Mouse (Mus musculus) cerebellum, adult 9-10 months (tissue): ENCODE measurements around the gene Phyhipl.

Source experiments
- DNase-seq: peaks from one replicate; pipeline ENCODE4 v3.0.0; 2022

Gene Phyhipl

DNA sequence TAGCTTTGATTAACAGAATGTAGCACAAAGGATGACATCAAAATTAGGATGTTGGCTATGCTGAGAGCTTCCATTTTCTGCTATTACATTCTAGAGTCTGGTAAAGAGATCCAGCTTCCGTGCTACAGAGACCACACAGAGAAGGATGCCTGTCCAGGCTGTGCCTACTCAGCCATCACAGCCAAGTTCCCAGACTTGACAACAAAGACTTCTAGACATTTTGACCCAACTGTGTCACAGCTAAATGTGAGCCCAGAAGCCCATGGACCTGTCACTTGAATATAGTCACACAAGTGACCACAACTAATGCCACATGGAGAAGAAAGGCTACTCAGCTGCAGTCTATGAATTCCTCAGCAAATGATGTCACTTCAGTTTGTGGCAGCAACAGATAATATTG lies 24.6 kb downstream of the Phyhipl start:
- no peak for DNase-seq

DNA sequence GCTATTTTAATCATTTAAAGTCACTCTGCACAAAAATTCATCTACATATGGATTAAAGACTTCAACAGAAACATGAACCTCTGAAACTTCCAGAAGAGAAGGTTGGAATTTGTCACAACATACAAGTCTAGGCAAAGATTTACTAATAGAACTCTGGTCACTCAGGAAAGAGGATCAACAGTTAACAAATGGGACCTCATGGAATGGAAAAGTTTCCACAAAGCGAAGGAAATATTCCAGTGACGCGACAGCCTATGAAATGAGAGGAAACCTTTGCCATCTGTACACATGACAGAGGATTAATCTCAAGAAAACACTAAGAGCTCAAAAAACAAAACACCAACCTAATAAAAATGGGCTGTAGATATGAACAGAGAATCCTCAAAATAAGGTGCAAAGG lies 32.3 kb downstream of the Phyhipl start:
- DNase-seq = no peak

DNA sequence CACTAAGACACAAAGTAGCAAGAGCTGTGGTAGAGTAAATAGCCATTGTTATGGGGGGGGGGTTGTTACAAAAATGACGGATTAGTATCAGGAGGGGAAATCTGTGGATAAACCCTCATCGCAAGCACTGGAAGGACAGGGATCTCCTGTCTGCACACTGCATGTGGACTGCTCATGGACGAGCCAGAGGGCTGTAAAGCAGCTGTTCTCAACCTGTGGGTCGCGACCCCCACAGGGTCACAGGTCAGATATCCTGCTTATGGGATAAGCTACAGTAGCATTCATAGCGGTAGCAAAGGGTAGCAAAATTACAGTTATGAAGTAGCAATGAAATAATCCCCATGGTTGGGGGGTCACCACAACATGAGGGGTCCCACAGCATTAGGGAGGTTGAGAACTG lies 39.4 kb downstream of the Phyhipl start:
- DNase-seq = no peak

- DNase-seq = no peak
Measured at GRCm38 (mm10) chr10:70611633-70612032, 44.1 kb downstream of the Phyhipl start.

DNA sequence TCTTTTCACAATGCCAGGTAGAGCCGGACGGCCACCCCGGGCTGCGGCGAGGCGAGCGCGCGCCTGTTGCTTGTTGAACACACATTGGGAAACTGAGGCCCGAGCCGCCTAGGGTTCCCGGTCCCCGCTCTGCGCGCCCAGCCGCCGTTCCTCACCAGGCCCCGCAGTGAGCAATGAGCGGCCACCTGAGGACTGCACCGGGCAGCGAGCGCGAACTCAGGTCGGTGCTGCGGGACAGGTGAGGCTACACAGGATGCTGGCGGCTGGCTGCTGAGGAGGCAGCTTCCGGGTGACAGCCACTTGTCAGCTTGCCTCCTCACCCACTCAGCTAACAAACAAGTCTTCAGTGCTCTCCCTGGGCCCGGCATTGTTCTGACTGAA lies 55.9 kb downstream of the Phyhipl start:
- no peak for DNase-seq

DNA sequence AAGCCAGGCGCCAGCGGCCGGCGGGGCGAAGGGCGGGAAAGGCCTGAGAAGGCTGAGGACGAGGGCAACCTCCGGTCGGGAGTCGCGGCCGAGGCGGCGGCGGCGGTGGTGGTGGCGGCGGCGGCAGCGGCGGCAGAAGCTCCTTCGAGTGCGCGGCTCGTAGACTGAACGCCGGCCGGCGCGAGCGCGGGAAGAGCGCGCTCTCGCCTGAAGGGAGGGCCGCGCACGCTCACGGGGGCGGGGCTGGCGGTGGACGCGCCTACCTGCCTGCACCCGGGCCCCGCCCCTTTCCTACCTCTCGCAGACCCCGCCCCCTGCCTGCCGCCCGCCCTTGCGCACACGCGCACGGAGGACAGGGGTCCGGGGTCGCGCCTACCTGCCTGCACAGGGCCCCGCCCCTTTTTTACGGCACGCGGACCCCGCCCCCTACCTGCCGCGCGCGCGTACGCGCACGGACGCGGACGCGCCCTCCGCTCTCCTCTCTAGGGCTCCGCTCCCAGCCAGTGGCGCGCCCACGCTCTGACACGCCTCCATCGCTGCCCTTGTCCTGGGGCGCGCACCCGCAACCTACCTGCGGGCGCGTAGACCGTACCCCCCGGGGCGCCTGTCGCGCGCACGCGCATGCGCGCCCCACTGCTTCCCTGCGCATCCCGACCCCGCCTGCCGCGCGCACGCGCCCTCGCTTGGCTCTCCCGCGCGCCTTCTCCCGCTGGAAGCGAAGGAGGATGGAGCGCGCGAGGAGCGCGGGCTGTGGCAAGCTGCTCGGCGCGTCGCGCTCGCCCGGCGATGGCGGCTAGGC lies 56.4 kb downstream of the Phyhipl start:
- DNase-seq = peak; percentile 97

DNA sequence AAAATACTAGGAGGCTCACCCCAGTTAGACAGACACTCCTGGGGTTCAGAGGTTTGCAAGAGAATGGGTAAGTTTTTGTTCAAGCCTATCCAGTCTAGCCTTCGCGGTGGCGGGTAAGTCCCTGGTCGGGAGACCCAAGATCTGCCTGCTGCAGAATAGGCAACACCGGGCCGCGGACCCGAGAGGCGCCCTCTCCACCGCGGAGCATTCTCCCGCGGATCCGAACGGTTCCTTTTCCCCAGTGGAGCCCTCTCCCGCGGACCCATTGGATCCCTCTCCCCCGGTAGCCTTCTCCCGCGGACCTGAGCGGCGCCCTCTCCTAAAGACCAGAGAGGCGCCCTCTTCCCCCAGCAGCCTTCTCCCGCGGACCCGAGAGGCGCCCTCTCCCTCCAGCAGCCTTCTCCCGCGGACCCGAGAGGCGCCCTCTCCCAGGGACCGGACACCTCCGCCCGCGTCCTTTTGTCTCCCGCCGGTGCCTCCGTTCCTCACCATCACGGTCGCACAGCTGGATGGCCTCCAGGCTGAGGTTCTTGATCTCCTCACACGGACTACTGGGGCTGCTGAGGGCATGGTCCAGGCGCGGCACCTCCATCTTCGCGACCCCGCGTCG lies 57.1 kb downstream of the Phyhipl start:
- DNase-seq = peak; percentile 82

DNA sequence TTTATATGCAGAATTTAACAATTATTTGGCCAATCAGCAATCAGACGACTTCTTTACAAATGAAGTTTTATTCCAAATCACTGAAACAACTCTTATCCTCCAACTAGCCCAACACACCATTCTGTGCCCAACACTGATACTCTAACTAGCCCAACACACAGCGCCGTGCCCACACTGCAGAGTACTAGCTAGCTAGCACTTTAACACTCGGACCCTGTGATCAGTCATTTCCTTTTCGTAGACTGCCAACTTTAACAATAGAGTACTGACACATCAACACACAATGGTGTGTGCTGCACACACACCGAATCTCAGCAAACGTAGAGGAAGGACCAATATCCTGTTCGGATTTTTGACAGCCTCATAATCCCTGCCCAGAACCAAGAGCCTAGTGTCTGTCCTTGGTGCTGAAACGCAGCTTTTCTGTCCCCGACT lies 57.7 kb downstream of the Phyhipl start:
- no peak for DNase-seq

DNA sequence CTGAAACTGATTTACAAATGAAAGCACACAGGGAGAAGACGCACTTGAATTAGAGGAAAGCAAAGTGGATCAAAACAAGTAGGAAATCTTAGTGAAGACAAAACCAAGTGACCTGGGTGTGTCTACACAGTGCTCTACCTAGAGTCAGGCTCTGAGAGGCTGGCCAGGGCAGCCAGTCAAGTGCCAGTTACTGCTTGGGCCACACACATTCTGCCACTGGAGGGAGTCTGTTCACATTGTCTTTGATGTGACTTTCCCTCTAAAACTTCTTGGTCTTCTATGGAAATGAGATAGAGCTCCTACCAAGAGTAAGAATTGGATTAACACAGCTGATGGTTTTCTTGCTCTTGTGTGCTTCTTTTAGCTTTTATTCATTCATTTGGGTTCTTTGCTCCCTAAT lies 61.8 kb downstream of the Phyhipl start:
- peak; percentile 43 for DNase-seq

GRCm38 (mm10) chr10:70586876-70587405 lies 68.8 kb downstream of the Phyhipl start:
- DNase-seq = no peak

DNA sequence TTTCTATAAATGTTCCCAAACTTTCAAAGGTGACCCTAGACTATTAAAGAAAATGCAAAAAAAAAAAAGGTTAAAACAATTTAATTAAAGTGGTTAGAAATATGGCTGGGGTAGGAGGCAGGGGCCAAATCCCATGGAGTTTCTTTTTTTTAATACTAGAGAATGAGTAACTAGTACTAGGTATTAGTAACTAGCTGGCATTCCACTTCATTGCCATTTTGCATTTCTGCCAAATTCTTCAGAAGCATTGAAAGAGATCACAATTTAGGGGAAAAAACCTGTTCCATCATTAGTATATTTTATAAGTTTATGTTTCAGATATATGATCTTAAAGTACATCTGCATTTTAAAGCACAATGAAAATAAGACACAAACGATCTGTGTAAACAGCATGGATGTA lies 71.6 kb downstream of the Phyhipl start:
- no peak for DNase-seq

GRCm38 (mm10) chr10:70581556-70582211 lies 74.1 kb downstream of the Phyhipl start:
- DNase-seq = peak; percentile 46

DNA sequence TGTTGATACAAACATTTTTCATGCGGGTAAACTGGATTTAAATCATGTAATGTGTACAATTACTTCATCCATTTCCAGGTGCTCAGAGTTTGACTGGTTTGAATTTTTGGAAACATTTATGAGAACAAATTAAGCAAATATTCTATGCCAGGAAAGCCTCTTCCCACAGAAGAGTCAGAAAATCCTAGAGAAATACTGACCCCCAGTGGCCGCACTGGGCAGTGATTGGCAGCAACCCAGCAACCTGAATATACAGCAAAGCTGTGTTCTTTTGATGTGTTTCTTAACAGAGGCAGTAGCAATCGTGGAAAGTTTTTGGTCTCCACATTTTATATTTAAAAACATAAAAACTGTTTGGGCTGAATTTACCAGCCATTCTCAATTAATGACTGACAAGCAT lies 92.1 kb downstream of the Phyhipl start:
- DNase-seq = peak; percentile 84

DNA sequence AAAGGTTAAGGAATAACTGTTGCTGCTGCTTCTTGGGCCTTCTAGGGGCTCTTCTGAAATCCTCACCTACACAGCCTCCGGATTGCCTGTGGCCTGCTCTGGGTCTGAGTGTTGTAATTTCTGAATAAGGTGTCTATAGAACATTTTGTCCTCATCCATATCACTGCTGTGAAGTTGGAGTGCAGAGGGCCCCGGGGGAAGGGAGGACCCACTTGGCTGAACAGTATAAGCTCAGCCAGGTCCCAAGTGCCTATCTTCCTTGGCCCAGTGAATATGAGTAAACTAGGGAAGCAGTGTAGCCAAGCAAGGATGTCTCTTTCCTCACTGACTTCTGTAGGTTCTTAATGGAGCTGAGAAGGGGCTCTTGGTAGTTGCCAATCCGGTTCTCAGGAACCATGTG lies 103.2 kb downstream of the Phyhipl start:
- DNase-seq = no peak

- no peak for DNase-seq
Measured at GRCm38 (mm10) chr10:70542857-70543256, 112.9 kb downstream of the Phyhipl start.

GRCm38 (mm10) chr10:70540456-70541195 lies 115.1 kb downstream of the Phyhipl start:
- DNase-seq = peak; percentile 63

DNA sequence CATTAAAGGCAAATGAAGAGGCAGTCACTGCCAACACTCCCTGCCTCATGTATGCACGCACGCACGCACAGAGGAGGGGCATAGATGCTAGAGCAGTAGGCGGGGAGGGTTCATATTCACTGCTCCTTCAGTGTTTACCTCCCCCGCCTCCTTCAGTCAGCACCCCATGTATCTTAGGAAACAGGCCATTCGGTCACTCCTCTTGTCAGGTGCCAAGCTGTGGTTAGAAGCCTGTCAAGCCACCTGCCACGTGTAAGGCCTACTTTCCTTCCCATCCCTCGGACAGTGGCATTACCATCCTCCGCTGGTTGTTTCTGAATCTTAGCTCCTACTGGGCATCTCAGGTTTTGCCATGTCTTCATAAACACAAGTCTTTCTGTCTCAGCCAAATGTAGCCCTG lies 116.5 kb downstream of the Phyhipl start:
- DNase-seq = no peak

- DNase-seq = no peak
Measured at GRCm38 (mm10) chr10:70537694-70538093, 118.1 kb downstream of the Phyhipl start.

GRCm38 (mm10) chr10:70535401-70535800 lies 120.4 kb downstream of the Phyhipl start:
- no peak for DNase-seq

GRCm38 (mm10) chr10:70534571-70534970 lies 121.2 kb downstream of the Phyhipl start:
- DNase-seq = no peak

DNA sequence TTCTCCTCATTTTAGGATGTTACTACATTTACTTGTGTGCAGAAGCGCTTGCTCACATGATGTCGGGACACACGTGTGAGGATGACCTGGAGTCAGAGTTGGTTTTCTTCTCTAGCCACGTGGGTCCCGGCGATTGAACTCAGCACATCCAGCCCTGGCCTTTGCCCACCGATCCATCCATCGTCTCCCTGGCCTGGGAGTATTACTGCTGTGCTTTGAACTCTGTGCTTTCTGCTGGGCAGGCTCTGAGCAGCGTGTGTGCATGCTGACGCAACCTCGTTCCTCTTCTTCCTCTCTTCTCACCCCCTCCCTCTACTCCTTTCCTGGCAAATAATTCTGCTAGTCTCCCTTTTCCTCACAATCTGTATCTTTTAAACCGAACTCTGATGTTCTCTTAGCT lies 121.8 kb downstream of the Phyhipl start:
- no peak for DNase-seq

- peak; percentile 62 for DNase-seq
Measured at GRCm38 (mm10) chr10:70533301-70533781, 122.4 kb downstream of the Phyhipl start.

GRCm38 (mm10) chr10:70532249-70532648 lies 123.5 kb downstream of the Phyhipl start:
- peak; percentile 86 for DNase-seq
